Mouse (Mus musculus): ENCODE data around the gene H2-M10.2. TPM values are rescaled to one million over a fixed set of nuclear protein-coding genes. Genes with fewer than 3 reads are reported as not detected.

The H2-M10.2 gene
- not detected for total RNA-seq (2023)

DNA sequence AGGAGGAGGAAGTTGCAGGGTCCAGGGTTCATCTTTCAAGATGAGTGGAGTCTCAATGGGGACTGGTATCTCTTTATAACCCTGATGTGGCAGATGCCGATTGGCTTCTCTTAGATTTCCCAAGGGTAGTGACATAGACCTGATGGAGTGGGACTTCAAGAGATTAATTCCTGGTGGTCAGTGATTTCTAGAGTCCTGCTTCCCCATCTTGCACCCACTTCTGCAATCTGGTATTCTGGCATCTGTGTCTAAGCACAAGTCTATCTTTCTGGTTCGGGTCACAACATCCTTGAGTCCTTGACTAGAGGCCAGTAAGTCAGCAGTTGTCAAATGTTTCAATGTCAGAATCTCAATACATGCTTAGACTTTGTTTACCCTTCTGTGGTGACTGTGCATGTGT lies at the start of gene H2-M10.2:
H2-M10.2 (minus strand) TSS at position 101 of the 400 bp plus-strand sequence.

DNA sequence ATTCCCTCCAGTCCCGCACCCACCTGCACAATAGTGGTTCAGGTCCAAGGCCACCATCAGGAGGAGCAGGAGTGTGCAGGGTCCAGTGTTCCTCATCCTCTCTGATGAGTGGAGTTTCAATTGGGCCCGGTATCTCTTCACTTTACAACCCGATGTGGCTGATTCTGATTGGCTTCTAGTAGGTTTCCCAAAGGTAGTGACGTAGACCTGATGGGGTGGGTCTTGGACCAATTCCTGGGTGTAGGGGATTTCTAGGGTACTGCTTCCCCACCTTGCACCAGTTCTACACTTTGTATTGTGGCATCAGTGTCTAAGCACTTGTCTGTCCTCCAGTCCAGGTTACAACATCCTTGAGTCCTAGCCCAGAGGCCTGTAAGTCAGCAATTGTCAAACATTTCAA lies 39.8 kb upstream of the H2-M10.2 start, which contains the start of gene H2-M10.1:
H2-M10.1 (minus strand) TSS at position 101 of the 400 bp plus-strand sequence.

DNA sequence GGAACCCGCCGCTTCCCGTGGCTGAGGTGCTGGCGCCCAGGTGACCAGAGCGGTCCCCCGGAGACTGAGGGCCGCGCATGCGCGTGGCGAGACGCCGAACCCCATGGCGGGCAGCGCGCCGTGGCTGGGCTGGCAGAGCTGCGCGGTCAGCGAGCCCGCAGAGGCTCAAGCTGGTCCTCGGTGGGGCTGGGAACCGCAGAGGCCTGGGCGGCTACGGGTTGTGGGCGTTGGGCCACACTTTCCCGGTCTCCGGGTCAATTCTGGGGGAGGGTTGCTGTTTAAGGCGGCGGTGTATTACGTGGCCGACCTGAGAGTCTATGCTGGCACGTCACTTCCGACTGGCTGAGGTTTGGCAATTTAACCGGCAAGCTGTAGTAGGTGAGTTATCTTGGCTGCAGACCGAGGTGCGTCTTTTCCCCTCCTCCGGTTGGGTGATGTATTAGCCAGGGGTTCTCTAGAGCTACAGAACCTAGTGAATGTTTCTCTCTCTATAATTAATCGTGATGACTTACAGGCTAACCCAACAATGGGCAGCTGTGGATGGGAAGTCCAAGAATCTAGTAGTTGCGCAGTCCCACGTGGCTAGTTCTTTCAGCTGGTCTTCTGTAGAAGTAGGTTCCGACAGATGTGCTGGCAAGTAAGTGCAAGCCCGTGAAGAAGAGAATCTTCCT lies 14.6 kb downstream of the H2-M10.2 start, which contains the start of gene Trim39:
Trim39 (minus strand) TSS at position 662 of the 671 bp plus-strand sequence.

DNA sequence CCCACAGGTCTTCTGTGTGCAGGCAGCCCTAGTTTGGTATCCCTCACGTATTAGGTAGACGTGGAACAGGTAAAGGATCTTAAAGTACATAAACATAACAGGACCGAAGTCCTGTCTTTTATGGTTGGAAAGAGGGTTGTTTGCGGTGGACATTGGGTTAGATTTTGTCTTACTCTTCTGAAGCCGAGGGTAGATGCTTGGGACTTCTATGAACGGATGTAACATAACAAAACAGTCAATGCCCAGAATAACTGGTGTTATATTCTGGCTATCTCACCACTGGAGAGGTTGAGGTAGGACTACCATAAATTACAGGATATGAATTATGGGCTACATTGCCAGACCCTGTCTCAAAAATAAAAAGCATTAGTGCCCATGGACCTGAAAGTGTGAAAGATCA lies 28.3 kb downstream of the H2-M10.2 start, which contains the start of gene Rpp21:
Rpp21 (minus strand) TSS at position 101 of the 400 bp plus-strand sequence.

Other genes with a start within 250 kb of the H2-M10.2 start
- gene H2-T22, start 243.7 kb downstream of the H2-M10.2 start, total RNA-seq (2023), result 10 to 100 TPM; 51.9 to 64.4 TPM
- not detected for gene Gm6034, start 243.5 kb downstream of the H2-M10.2 start, total RNA-seq (2023)
- 10 to 100 TPM; 66.2 to 67.1 TPM for gene Gm11127, start 228.1 kb downstream of the H2-M10.2 start, total RNA-seq (2023)
- gene Gm19684, start 164.8 kb downstream of the H2-M10.2 start, total RNA-seq (2023), result 1 to 10 TPM; 2.0 to 2.6 TPM
- gene Gm7030, start 157.1 kb downstream of the H2-M10.2 start, total RNA-seq (2023), result 10 to 100 TPM; 10.6 to 10.8 TPM
- gene Gm8909, start 118.0 kb downstream of the H2-M10.2 start, total RNA-seq (2023), result not detected
- gene H2-T3, start 96.2 kb downstream of the H2-M10.2 start, total RNA-seq (2023), result not detected
- gene Rpp21, start 28.4 kb downstream of the H2-M10.2 start, total RNA-seq (2023), result 10 to 100 TPM; 49.5 to 53.5 TPM
- 10 to 100 TPM; 25.7 to 30.4 TPM for gene Trim39, start 14.2 kb downstream of the H2-M10.2 start, total RNA-seq (2023)
- gene H2-M10.1, start 39.7 kb upstream of the H2-M10.2 start, total RNA-seq (2023), result not detected
- gene H2-M10.3, start 81.9 kb upstream of the H2-M10.2 start, total RNA-seq (2023), result not detected
- not detected for gene H2-M10.4, start 175.8 kb upstream of the H2-M10.2 start, total RNA-seq (2023)

Data from monocyte, adult 59 days (primary cell).